Mouse (Mus musculus): ENCODE data around the gene Abhd11. TPM values are rescaled to one million over a fixed set of nuclear protein-coding genes. Genes with fewer than 3 reads are reported as not detected.
A peak's percentile ranks its signal among the peaks of the same experiment; 100 is the strongest.
"Not testable (repeated sequence)": the region's sequence is repeated elsewhere in the genome, so short reads cannot be mapped to it uniquely, and the experiment has no call there.

Abhd11 gene
- total RNA-seq (2022), result 10 to 100 TPM; 35.2 to 39.9 (median 36.7) TPM

DNA sequence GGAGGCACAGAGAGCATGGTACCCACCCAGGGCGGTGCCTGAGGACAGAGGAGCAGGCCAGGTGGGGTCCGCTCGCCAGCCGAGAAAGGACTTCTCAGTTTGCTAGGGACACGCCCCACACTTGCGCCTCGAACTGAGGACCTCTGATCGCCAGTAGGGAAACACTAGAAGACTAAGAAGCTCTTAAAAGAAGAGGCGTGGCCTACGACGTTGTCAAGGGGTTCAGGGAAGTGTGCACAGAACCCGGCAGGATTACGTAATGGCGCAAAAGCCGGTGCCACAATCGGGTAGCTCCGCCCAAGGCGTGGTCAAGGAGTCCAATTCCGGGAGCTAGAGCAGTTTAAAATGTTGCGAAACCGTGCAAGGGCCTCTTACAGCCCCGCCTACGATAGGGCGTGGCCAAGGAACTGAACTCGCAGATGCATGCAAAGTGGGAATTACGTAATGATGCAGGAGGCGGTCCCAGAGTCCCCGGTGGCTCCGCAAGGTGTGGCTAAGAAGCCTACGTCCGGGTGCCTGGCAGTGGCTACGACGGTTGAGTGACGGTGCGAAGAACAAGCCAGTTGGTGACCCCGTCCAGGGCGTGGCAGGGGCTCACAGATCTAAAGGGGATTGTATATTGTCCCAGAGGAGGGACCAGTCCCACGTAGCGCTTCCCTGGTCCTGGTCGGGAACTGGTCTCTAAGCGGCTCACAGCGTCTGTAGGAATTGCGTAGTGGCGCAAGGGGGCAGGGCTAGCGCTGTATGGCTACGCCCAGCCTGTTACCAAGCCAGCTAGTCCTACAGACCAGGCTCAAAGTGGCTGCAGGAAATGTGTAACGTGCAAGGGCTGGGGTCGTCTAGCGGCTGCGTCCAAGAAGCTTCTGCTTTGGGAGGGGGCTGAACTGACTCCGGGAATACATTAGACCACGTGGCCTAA, at the start of gene Abhd11:
Gene Abhd11, plus strand, starts transcription at position 482 of the 919 bp plus-strand sequence.
- DNase-seq (ENCODE audit: low spot score in 2 of 2), result peak; percentile 87 to 100

DNA sequence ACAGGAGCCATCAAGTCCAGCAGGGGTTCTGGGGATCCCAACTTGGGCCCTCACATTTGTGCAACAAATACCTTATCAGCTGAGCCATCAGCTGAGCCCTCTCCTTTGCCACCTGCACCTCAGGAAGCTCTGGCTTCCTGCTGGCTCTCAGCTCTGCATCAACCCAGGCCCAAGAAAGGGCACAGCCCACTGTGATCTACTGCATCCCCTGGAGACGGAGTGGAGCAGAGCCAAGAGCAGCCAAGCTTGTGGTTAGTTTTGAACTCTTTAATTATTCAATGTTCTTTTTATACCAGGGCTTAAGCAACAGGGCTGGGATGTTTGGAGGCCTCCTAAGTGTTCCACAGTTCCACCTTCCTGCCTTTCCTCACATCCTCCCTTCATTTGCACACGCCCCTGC, 48.5 kb upstream of the Abhd11 start:
- no peak for DNase-seq (ENCODE audit: low spot score in 2 of 2)

DNA sequence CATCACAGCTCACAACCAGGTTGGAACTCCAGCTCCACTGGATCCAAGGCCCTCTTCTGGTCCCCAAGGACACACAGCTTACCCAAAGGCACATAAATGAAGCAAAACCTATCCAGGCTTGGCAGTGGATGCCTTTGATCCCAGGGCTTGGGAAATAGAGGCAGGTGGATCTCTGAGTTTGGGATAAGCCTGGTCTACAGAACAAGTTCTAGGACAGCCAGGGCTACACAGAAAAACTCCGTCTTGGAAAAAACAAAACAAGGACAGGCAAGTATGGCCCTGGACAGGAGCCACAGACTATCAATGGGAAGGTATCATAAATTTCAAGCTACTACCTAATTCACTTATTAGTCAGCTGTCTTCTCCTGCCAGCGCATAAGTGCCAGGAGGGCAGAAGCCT, 47.4 kb upstream of the Abhd11 start:
- DNase-seq (ENCODE audit: low spot score in 2 of 2), result no peak

DNA sequence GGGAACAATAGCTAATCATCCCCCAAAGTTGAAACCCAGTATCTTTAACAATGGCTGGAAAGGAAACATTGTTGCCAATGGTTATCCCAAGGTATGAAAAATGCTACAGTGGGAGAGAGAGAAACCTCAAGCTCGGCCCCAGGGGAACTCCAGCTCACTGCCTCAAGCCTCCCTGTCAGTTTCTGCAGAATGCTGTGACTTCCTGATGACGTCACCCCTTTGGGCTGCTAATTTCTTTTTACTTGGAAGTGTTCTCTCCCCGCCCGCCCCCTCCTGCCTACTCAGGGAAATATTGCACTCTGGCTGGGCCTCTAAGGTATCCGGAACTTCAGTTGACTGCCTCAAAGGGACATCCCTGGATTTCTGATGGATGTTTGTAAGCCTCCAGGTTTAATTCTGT, 45.4 kb upstream of the Abhd11 start:
- no peak for DNase-seq (ENCODE audit: low spot score in 2 of 2)

- DNase-seq (ENCODE audit: low spot score in 2 of 2), result not testable (repeated sequence)
Observed at GRCm38 (mm10) chr5:134964655-134965054, 44.3 kb upstream of the Abhd11 start.

- peak; percentile 30 to 38 for DNase-seq (ENCODE audit: low spot score in 2 of 2)
Observed at GRCm38 (mm10) chr5:134965473-134965851, 43.5 kb upstream of the Abhd11 start.

DNA sequence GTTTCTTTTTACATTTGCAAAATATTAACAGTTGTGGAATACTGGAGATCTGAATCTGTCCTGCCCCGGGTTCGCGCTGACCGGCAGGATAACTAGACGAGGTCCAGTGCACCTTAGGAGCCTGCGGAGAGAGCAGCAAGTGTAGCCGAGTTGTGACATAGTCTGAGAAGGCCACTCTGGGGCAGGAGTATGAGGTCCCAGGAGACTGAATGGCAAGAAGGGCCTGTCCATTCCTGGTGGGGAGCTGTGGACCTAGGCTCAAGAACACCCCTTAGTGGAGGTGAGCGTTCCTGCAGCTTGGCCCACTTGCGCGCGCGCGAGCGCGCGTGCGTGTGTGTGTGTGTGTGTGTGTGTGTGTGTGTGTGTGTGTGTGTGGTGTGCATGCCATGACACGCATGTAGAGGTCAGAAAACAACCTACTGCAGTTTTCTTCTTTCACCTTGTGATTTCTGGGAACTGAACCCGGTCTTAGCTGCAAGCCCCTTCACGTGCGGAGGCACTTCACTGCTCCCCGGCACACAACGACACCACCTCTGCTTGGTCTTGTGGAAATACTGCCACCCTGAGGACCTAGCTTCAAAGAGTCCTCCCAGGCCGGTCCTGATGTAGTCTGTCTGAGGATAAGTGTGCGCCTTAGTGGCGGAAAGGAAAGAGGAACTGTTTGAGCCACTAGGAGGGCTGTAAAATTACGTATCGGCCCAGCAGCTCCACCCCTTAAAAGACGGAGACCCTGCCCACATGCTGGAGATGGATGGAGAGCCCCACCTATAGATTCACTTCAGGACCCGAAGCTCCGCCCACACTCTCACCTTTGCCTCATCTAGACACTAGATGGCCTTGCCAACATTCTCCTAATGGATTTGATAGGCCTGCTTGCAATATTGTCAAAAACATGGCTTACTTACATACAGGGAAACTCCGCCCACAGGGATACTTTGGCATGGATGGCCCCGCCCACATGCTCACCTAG, 42.8 kb upstream of the Abhd11 start:
- no peak for DNase-seq (ENCODE audit: low spot score in 2 of 2)

DNA sequence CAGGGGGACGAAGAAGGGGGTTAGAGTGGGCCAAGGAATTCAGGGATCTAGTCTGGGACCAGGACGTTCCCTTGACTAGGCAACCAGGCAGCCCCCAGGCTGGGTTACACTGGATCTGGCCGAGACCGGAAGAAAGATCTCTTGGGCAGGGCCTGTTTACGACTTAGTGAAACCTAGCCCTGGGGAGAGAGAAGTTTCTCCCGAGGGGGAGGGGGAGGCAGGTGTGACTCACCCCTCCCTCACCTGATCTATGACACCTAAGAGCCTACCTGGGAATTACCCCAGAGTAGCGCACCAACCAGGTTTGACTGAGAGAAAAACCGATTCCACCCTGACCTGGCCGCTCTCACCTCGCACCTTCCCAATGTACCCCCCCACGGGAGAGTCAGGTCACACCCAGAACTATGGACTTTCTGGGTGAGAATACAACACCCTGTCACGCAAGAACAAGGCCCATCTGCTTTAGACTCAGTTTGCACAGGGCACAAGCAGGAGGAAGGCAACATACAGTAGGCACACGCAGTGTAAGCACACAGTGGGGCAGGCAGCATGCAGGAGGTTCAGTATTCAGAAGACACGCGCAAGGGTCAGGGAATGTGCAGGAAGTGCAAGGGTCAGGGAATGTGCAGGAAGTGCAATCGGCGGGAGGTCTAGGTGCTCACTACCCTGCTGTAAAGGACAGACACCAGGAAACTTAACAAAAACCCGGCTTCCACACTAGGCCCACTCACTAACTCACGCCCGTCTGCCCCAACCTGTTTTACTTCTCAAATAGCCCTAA, 41.6 kb upstream of the Abhd11 start:
- DNase-seq (ENCODE audit: low spot score in 2 of 2), result no peak

DNA sequence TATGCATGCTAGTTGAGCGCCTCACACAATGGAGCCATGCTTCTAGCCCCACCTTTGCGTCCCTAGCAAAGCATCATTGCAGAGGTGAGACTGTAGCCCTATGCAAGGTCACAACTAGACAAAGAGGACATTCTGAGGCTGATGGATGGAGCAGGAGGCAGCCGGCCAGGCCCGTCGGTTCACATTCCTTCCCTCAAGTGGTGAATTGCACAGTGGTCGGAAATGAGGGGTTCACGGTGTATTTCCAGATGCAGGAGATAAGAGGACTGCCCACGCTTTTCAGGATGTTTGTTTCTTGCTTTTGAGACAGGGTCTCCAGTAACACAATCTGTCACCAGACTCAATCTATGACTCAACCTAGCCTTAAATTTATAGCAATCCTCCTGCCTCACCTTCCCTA, 38.3 kb upstream of the Abhd11 start:
- no peak for DNase-seq (ENCODE audit: low spot score in 2 of 2)

DNA sequence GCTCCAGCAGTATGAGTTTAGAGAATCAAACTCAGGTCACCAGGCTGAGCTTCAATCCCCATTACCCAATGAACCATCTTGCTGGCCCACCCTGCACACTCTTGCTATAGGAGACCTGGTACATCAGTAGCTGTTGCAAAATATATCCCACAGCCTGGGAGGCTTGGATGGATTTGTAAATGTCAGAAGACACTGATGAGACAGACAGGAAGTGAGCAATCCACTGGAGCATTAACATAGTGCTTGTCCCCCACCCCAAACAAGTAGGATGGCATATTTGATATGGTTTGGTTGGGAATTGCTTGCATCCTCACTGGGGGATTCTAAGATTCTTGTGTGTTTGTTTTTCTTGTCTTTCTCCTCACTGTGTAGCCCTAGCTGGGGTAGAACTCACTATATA, 35.9 kb upstream of the Abhd11 start:
- DNase-seq (ENCODE audit: low spot score in 2 of 2), result no peak

DNA sequence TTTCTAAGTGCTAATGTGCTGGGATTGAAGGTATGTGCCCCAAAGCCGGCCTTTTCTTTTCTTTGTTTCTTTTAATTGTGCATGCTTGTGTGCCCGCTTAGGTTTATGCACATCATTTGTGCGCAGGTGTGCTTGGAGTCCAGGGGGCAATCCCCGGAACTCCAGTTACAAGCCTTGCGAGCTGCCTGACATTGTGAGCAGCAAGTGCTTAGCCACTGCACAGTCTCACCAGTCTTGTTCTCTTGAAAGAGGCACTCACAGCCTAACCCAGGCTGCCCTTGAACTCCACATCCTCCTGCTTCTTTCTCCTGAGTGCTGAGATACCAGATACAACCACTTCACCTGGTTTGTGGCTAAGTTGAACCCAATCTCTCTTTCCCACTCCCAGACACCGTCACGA, 35.4 kb upstream of the Abhd11 start:
- no peak for DNase-seq (ENCODE audit: low spot score in 2 of 2)

- DNase-seq (ENCODE audit: low spot score in 2 of 2), result no peak
Observed at GRCm38 (mm10) chr5:134974294-134974693, 34.7 kb upstream of the Abhd11 start.

DNA sequence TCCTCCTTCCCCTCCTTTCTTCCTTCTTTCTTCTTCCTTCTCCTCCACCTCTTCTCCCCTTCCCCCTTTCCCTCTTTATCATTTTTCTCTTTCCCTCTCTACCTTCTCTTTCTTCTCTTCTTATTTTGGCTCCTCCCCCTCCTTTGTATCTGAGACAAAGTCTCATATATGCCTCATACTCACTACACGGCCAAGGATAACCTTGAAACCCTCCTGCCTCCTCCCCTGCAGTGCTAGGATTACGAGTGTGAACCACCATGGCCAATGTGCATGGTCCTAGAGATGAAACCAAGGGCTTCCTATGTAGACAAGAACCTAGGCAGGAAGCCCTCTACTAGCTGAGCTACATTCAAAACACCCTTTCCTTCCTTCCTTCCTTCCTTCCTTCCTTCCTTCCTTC, 34.0 kb upstream of the Abhd11 start:
- DNase-seq (ENCODE audit: low spot score in 2 of 2), result no peak

DNA sequence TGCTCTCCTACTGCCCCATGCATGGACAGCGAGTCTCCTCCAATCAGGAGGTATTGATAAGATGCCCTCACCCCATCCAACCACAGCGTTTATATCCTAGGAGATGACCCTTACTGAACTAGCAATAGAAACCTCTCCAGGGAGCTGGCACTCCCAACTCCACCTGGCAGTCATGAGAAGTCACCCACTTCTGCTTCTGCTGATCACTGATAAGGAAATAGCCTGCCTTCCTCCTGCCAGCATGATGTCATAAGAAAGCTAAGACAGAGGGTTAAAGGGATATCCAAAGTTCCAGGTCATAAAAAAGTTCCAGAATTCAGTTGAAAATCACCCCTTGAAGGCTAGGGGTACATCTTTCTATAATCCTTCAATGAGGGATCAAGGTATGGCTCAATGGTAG, 32.8 kb upstream of the Abhd11 start:
- no peak for DNase-seq (ENCODE audit: low spot score in 2 of 2)

GRCm38 (mm10) chr5:134976577-134977250, 32.2 kb upstream of the Abhd11 start:
- DNase-seq (ENCODE audit: low spot score in 2 of 2), result no peak

GRCm38 (mm10) chr5:134977837-134978236, 31.1 kb upstream of the Abhd11 start:
- no peak for DNase-seq (ENCODE audit: low spot score in 2 of 2)

DNA sequence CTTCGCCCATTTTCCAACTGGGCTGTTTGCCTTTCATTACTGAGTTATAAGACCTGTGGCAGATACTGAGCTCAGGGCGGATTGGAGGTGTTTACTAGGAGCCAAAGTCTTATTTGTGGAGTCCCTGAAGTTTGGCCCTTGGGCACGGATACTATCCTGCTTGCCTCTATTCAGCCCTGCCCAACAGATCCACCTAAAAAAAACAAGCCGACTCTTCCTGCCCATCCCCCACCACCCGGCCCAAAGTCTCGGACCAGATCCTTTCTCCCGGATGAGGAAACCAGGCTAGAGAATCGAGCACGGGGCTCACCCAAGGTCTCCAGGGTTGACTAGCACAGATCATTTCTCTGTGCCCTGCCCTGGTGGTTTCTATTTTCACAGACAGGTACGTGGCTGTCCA, 27.8 kb upstream of the Abhd11 start:
- no peak for DNase-seq (ENCODE audit: low spot score in 2 of 2)

- DNase-seq (ENCODE audit: low spot score in 2 of 2), result no peak
Observed at GRCm38 (mm10) chr5:134983111-134983510, 25.8 kb upstream of the Abhd11 start.

DNA sequence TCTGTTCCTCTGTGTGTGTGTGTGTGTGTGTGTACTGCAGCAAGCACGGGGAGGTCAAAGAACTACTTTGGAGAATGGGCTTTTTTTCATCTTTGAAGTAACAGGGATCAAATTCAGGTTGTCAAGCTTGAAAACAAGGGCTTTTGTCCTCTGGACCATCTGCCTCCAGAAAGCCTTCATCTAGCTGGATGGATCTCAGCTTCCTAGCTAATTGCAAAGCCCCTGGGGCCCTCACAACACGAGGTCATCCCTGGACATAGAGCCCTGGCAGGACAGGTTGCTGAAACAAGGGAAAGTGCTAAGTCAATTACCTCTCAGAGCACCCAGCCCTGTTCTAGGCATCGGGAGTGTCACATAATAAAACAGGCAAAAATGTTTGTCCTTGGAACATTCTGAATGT, 25.2 kb upstream of the Abhd11 start:
- no peak for DNase-seq (ENCODE audit: low spot score in 2 of 2)

GRCm38 (mm10) chr5:134985633-134986297, 23.2 kb upstream of the Abhd11 start, which contains the start of gene Cldn3:
Gene Cldn3, plus strand, starts transcription at chr5:134986214.
- no peak for DNase-seq (ENCODE audit: low spot score in 2 of 2)

Measured in left cerebral cortex, adult 8-10 months (tissue).